Mouse (Mus musculus) midbrain, embryonic 14.5 days (tissue): ENCODE data around the gene Vps50. TPM values are rescaled to one million over a fixed set of nuclear protein-coding genes. Genes with fewer than 3 reads are reported as not detected.

ENCODE experiments used
- ATAC-seq: fragments of 200-750 bp; cut with Nextera tagmentation; 2 replicates; pipeline ENCODE4 v1.8.0; 2017; ENCODE audit warnings: moderate number of reproducible peaks, moderate library complexity; ENCODE audit not compliant: low FRiP score, low TSS enrichment
- DNase-seq: peaks from one replicate; pipeline ENCODE4 v3.0.0-alpha.2; 2015
- H3K27ac ChIP-seq: fragments of 300-500 bp; sonication (generic); replicated peaks from 2 replicates; pipeline ENCODE4 v1.5.1; 2014; ENCODE audit warnings: mild to moderate bottlenecking, low read depth, low read length, moderate library complexity
- H3K27me3 ChIP-seq: fragments of 300-500 bp; sonication (generic); 2 replicates; pipeline ENCODE4 v1.6.1; 2014; ENCODE audit warnings: low read length, control low read depth, mixed read lengths; ENCODE audit not compliant: control insufficient read depth, insufficient read depth
- H3K36me3 ChIP-seq: fragments of 300-500 bp; sonication (generic); 2 replicates; pipeline ENCODE4 v1.6.1; 2014; ENCODE audit warnings: low read length, control low read depth; ENCODE audit not compliant: control insufficient read depth, insufficient read depth
- H3K4me1 ChIP-seq: fragments of 300-500 bp; sonication (generic); 2 replicates; pipeline ENCODE4 v1.6.1; 2014; ENCODE audit warnings: mild to moderate bottlenecking, antibody characterized with exemption, low read length, control low read depth; ENCODE audit not compliant: control insufficient read depth, insufficient read depth
- H3K4me2 ChIP-seq: fragments of 300-500 bp; sonication (generic); 2 replicates; pipeline ENCODE4 v1.6.1; 2014; ENCODE audit warnings: mild to moderate bottlenecking, low read length, moderate library complexity
- H3K4me3 ChIP-seq: fragments of 300-500 bp; sonication (generic); replicated peaks from 2 replicates; pipeline ENCODE4 v1.5.1; 2014; ENCODE audit warnings: low read depth, low read length
- H3K9ac ChIP-seq: fragments of 300-500 bp; sonication (generic); replicated peaks from 2 replicates; pipeline ENCODE4 v1.6.1; 2014; ENCODE audit warnings: mild to moderate bottlenecking, low read length, moderate library complexity
- H3K9me3 ChIP-seq: fragments of 300-500 bp; sonication (generic); 2 replicates; pipeline ENCODE4 v1.6.1; 2016; ENCODE audit warnings: low read length, control low read depth, mixed read lengths; ENCODE audit not compliant: control insufficient read depth
- WGBS: fragments of 180-500 bp; shearing (Covaris S2); extraction: QIAGEN DNeasy Blood & Tissue Kit; methylation state at CpG from one replicate; pipeline ENCODE4 v1.1.7; 2014; 5-methylcytosine and 5-hydroxymethylcytosine counted together
- polyA plus RNA-seq: library from polyadenylated mRNA; unstranded; fragments of >200 nt; fragmentation: Nextera tagmentation; extraction: Ambion mirVana; gene quantifications from 2 replicates; pipeline ENCODE4 v1.2.1, GENCODE M21; 2014

Vps50 gene
- polyA plus RNA-seq, result 51.7 and 59.8 TPM in 2 replicates

- peak; percentile 97 for DNase-seq
- H3K4me3 ChIP-seq, result peak within 1 kb of the TSS; percentile 65
- H3K9me3 ChIP-seq, result no peaks in the 10 kb centered on the region
- peak; percentile 99 for ATAC-seq
- peaks cover 11% of the 10 kb centered on the region; the same call in 1 of the 2 replicates for H3K4me1 ChIP-seq
- peak within 1 kb of the TSS; percentile 74 for H3K4me2 ChIP-seq
- WGBS, result 1% methylated on average over 28 of the region's 28 CpGs
- no peak within 1 kb of the TSS for H3K27ac ChIP-seq
- no peaks in the 10 kb centered on the region for H3K36me3 ChIP-seq
- peak within 1 kb of the TSS; percentile 64 for H3K9ac ChIP-seq
- H3K27me3 ChIP-seq, result no peaks in the 10 kb centered on the region
Measured at GRCm38 (mm10) chr6:3498162-3498848, at the start of gene Vps50, which contains the start of gene Hepacam2. TSS of gene Vps50 (plus strand) at chr6:3498382. TSS of gene Hepacam2 (minus strand) at chr6:3498298.

- 64% methylated on average over 5 of the region's 5 CpGs for WGBS
- no peaks in the 10 kb centered on the region for H3K4me1 ChIP-seq
- H3K9ac ChIP-seq, result no peak overlapping the region
- no peak overlapping the region for H3K4me3 ChIP-seq
- no peak overlapping the region for H3K27ac ChIP-seq
- no peaks in the 10 kb centered on the region for H3K27me3 ChIP-seq
- no peak for DNase-seq
- ATAC-seq, result no peak
- no peaks in the 10 kb centered on the region for H3K36me3 ChIP-seq
- H3K4me2 ChIP-seq, result no peak overlapping the region
- no peaks in the 10 kb centered on the region for H3K9me3 ChIP-seq
Measured at GRCm38 (mm10) chr6:3454421-3454820, 43.8 kb upstream of the Vps50 start.

DNA sequence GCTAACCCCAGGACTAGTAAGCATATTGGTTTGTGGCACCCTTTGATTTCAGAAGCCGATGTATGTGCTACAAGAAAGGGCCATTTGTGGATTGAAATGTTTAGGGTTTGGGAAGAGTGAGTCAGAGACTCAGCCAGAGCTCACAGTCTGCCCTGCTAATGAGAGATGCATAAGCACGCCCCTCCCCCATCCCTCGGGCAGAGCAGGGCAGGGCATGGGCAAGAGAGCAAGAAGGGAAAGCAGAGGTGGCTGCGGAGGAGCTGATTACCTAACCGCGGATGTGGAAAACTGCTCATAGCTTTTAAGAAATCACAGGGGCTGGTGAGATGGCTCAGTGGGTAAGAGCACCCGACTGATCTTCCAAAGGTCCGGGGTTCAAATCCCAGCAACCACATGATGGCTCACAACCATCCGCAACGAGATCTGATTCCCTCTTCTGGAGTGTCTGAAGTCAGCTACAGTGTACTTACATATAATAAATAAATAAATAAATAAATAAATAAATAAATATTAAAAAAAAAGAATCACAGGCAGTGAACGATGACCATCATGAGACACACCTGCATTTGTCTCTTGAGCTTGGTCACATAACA lies 42.1 kb upstream of the Vps50 start:
- Histone ChIP-seq H3K4me3 (no peak overlapping the region), H3K4me1 (no peaks in the 10 kb centered on the region), H3K27ac (no peak overlapping the region), H3K9me3 (no peaks in the 10 kb centered on the region), H3K9ac (no peak overlapping the region), H3K36me3 (no peaks in the 10 kb centered on the region), H3K4me2 (no peak overlapping the region), H3K27me3 (no peaks in the 10 kb centered on the region)
- DNase-seq (peak; percentile 29), ATAC-seq (peak; percentile 57; the same call in 1 of the 2 replicates)
- 72% methylated on average over 11 of the region's 11 CpGs for WGBS

- Histone ChIP-seq H3K4me3 (no peak overlapping the region), H3K9me3 (no peaks in the 10 kb centered on the region), H3K4me1 (no peaks in the 10 kb centered on the region), H3K36me3 (no peaks in the 10 kb centered on the region), H3K9ac (no peak overlapping the region), H3K27ac (no peak overlapping the region), H3K27me3 (no peaks in the 10 kb centered on the region), H3K4me2 (no peak overlapping the region)
- DNase-seq, result no peak
- ATAC-seq, result no peak
- 84% methylated on average over 6 of the region's 6 CpGs for WGBS
Measured at GRCm38 (mm10) chr6:3463026-3463425, 35.2 kb upstream of the Vps50 start.

DNA sequence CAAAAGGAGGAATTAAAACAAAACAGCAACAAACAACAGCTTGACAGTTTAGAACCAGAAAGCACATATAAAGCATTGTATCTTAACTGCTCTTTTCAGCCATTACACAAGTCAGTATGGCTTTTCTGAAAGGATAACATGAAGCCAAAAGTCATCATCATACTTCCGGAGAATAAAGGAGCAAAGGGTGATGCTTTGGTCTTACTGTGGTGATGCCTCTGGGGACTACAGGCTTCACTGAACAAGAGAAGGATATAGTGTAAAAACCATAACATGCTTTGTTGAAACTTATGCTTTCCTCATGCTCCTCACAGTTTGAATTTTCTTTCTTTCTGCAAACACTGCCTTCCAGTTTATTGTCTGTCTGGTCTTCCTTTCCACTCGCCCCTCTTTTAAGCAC lies 34.6 kb upstream of the Vps50 start:
- no peak for DNase-seq
- Histone ChIP-seq H3K27ac (no peak overlapping the region), H3K9me3 (no peaks in the 10 kb centered on the region), H3K4me1 (no peaks in the 10 kb centered on the region), H3K36me3 (no peaks in the 10 kb centered on the region), H3K9ac (no peak overlapping the region), H3K4me2 (no peak overlapping the region), H3K27me3 (no peaks in the 10 kb centered on the region), H3K4me3 (no peak overlapping the region)
- no peak for ATAC-seq
- WGBS, result 90% methylated on average over 2 of the region's 2 CpGs

DNA sequence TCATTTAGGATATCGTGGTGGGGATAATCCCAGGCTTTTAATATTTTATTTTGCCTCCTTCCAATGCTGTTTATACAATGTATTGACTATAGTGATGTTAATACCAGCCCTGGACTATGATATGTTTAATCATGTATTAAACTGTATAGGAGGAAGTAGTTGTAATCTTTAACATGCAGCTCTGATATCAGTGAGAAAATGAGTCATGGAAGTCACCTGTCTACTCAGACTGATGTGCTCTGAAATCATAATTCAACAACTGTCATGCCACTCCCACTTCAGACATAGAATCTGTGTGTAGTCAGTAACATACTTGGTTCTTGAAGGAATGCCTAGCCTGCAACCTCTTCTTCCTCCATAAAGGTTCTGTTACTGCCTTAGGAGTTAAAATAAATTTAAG lies 29.6 kb upstream of the Vps50 start:
- WGBS, result 48% methylated on average over 1 of the region's 1 CpGs
- Histone ChIP-seq H3K9ac (no peak overlapping the region), H3K4me3 (no peak overlapping the region), H3K9me3 (no peaks in the 10 kb centered on the region), H3K4me2 (no peak overlapping the region), H3K27me3 (no peaks in the 10 kb centered on the region), H3K4me1 (no peaks in the 10 kb centered on the region), H3K36me3 (no peaks in the 10 kb centered on the region), H3K27ac (no peak overlapping the region)
- DNase-seq, result no peak
- no peak for ATAC-seq

GRCm38 (mm10) chr6:3470706-3471105 lies 27.5 kb upstream of the Vps50 start:
- H3K36me3 ChIP-seq, result no peaks in the 10 kb centered on the region
- no peak for ATAC-seq
- no peaks in the 10 kb centered on the region for H3K27me3 ChIP-seq
- H3K9me3 ChIP-seq, result no peaks in the 10 kb centered on the region
- H3K4me1 ChIP-seq, result no peaks in the 10 kb centered on the region
- 72% methylated on average over 2 of the region's 2 CpGs for WGBS
- no peak overlapping the region for H3K27ac ChIP-seq
- no peak overlapping the region for H3K9ac ChIP-seq
- no peak overlapping the region for H3K4me2 ChIP-seq
- H3K4me3 ChIP-seq, result no peak overlapping the region
- DNase-seq, result no peak

DNA sequence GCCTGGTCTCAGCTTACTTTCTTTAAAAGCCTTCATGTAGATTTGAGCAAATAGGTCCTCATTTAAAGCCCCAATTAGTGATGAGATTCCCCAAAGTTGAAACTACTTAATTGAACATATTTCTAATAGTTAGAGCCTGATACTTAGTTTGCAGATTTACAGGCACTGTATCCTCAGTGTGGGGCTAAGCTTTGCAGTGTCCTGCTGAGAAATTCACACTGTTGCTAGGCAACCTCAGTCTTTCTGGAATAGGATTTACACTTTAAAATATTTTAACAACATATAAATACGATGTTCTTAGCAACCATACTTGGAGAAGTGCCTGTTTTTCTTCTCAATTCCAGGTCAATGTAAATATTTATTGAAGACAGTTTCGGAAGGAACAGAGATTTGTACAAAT lies 21.9 kb upstream of the Vps50 start:
- Histone ChIP-seq H3K9me3 (no peaks in the 10 kb centered on the region), H3K4me1 (no peaks in the 10 kb centered on the region), H3K4me3 (no peak overlapping the region), H3K27me3 (no peaks in the 10 kb centered on the region), H3K27ac (no peak overlapping the region), H3K36me3 (no peaks in the 10 kb centered on the region), H3K4me2 (no peak overlapping the region), H3K9ac (no peak overlapping the region)
- no peak for ATAC-seq
- no peak for DNase-seq
- 49% methylated on average over 2 of the region's 2 CpGs for WGBS

- Histone ChIP-seq H3K36me3 (no peaks in the 10 kb centered on the region), H3K27ac (no peak overlapping the region), H3K27me3 (no peaks in the 10 kb centered on the region), H3K9ac (no peak overlapping the region), H3K9me3 (no peaks in the 10 kb centered on the region), H3K4me1 (no peaks in the 10 kb centered on the region), H3K4me3 (no peak overlapping the region), H3K4me2 (no peak overlapping the region)
- WGBS, result 46% methylated on average over 5 of the region's 5 CpGs
- peak; percentile 18 for DNase-seq
- no peak for ATAC-seq
Measured at GRCm38 (mm10) chr6:3479853-3480252, 18.3 kb upstream of the Vps50 start.
